Mouse (Mus musculus): ENCODE data around the gene Masp2. TPM values are rescaled to one million over a fixed set of nuclear protein-coding genes. Genes with fewer than 3 reads are reported as not detected.

The Masp2 gene
- polyA plus RNA-seq, 1 experiment from 2014 or later = 0.16 TPM

DNA sequence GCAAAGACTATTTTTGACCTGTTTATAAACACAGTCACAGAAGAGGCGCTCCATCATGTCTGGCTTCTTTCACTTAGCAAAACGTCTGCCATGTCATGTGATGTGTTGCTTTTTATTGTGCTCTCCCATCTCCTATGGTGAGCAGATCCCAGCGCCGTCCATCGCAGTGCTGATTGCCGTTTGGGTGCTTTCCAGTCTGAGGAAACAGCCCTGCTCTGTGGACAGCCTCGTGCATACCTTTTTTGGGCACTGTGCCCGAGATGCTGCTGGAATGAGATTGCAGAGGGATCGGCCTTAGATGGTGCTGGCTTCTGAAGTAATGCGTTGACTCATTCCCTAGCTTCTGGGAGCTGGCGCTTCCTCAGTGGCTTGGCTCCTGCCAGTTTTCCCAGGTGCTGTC lies 44.3 kb downstream of the Masp2 start:
- ATAC-seq (ENCODE audit: insufficient number of reproducible peaks, low FRiP score, low TSS enrichment, low read depth) (no peak), DNase-seq (ENCODE audit: low spot score) (no peak)
- WGBS = 69% methylated on average over 11 of the region's 11 CpGs
- Histone ChIP-seq H3K9ac (ENCODE audit: low read length) (no peak overlapping the region), H3K27ac (replicated peaks; ENCODE audit: low read depth, low read length) (no peak overlapping the region), H3K4me3 (ENCODE audit: low read depth, low read length) (no peak overlapping the region), H3K9me3 (ENCODE audit: control insufficient read depth, low read length) (no peaks in the 10 kb centered on the region), H3K4me2 (ENCODE audit: low read depth, severe bottlenecking) (no peak overlapping the region), H3K4me1 (ENCODE audit: control insufficient read depth, insufficient read depth, low read length) (no peaks in the 10 kb centered on the region), H3K27me3 (ENCODE audit: control insufficient read depth, insufficient read depth, low read length) (no peaks in the 10 kb centered on the region), H3K36me3 (ENCODE audit: control insufficient read depth, insufficient read depth, low read length) (no peaks in the 10 kb centered on the region)

DNA sequence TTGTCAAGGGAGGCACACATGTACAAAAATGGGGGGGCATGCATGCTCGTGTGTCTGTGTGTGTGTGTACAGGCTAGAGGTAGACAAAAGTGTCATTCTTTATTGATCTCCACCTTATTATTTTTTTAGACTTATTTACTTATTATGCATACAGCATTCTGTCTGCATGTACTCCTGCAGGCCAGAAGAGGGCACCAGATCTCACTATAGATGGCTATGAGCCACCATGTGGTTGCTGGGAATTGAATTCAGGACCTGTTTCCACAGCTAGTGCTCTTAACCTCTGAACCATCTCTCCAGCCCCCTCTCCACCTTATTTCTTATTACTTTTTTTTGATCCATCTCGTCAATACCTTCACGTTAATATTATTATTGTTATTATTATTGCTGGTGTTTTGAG lies 47.0 kb downstream of the Masp2 start:
- Histone ChIP-seq H3K36me3 (ENCODE audit: control insufficient read depth, insufficient read depth, low read length) (no peaks in the 10 kb centered on the region), H3K4me3 (ENCODE audit: low read depth, low read length) (no peak overlapping the region), H3K27ac (replicated peaks; ENCODE audit: low read depth, low read length) (no peak overlapping the region), H3K4me2 (ENCODE audit: low read depth, severe bottlenecking) (no peak overlapping the region), H3K4me1 (ENCODE audit: control insufficient read depth, insufficient read depth, low read length) (no peaks in the 10 kb centered on the region), H3K9me3 (ENCODE audit: control insufficient read depth, low read length) (no peaks in the 10 kb centered on the region), H3K9ac (ENCODE audit: low read length) (no peak overlapping the region), H3K27me3 (ENCODE audit: control insufficient read depth, insufficient read depth, low read length) (no peaks in the 10 kb centered on the region)
- WGBS = 62% methylated on average over 3 of the region's 3 CpGs
- DNase-seq (ENCODE audit: low spot score) (no peak), ATAC-seq (ENCODE audit: insufficient number of reproducible peaks, low FRiP score, low TSS enrichment, low read depth) (no peak)

DNA sequence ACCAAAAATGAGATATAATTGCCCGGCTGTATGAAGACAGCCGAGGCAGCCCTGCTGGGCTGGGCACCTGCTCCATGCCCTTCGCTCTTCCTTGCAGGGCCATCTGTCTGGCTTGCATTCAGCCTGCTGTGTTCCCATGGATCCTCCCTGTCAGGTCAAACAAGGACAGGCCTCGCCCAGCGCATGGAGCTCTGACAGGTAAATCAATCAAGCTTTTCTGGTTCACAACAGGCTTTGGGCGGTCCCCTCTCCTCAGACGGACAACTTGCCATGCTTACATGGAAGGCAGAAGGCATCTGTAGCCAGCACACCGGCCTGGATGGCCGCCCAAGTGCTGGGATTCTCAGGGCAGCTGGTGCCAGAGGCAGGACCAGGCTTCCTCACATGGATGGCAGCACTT lies 48.7 kb downstream of the Masp2 start:
- Histone ChIP-seq H3K4me3 (ENCODE audit: low read depth, low read length) (no peak overlapping the region), H3K4me1 (ENCODE audit: control insufficient read depth, insufficient read depth, low read length) (no peaks in the 10 kb centered on the region), H3K4me2 (ENCODE audit: low read depth, severe bottlenecking) (no peak overlapping the region), H3K27me3 (ENCODE audit: control insufficient read depth, insufficient read depth, low read length) (no peaks in the 10 kb centered on the region), H3K27ac (replicated peaks; ENCODE audit: low read depth, low read length) (no peak overlapping the region), H3K36me3 (ENCODE audit: control insufficient read depth, insufficient read depth, low read length) (no peaks in the 10 kb centered on the region), H3K9ac (ENCODE audit: low read length) (no peak overlapping the region), H3K9me3 (ENCODE audit: control insufficient read depth, low read length) (no peaks in the 10 kb centered on the region)
- 71% methylated on average over 9 of the region's 9 CpGs for WGBS
- no peak for ATAC-seq (ENCODE audit: insufficient number of reproducible peaks, low FRiP score, low TSS enrichment, low read depth)
- no peak for DNase-seq (ENCODE audit: low spot score)

DNA sequence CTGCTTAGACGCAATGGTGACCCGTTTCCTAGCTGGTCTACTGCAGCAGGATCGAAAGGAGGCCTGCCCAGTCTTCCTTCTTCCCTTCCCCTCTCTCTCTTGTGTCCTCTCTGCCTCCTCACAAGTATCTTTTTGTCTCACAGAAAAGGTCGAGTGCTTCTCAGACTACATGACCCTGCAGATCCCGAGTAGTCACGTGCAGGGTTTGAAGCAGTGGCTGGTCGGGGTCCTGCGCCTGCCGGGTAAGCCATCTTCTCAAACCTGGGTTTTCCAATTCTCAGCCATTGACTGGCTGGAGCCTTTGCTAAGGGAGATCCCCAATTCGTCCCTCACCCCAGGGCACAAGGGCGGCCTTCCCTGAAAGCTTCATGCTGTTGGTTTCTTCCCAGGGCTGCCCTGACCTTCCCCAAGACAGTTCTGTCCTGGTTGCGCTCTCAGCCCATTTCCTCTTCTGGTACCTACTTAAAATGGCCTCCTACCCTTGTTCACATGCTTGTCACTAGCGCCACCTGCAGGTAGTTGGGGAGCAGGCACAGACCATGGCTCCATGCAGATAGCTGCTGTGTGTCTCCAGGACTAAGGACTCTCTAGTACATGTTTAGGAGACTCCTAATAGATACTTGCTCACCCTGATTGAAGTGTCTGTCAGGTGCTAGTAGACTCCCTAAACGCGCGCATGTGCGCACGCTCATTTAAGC lies 52.5 kb downstream of the Masp2 start:
- no peak overlapping the region for H3K4me3 ChIP-seq (ENCODE audit: low read depth, low read length)

GRCm38 (mm10) chr4:148656691-148657258 lies 54.4 kb downstream of the Masp2 start:
- H3K27ac ChIP-seq (replicated peaks; ENCODE audit: low read depth, low read length) = no peak overlapping the region
- ATAC-seq (ENCODE audit: insufficient number of reproducible peaks, low FRiP score, low TSS enrichment, low read depth) (no peak), DNase-seq (ENCODE audit: low spot score) (no peak)
- no peak overlapping the region for H3K4me2 ChIP-seq (ENCODE audit: low read depth, severe bottlenecking)
- 39% methylated on average over 15 of the region's 15 CpGs for WGBS
- no peaks in the 10 kb centered on the region for H3K36me3 ChIP-seq (ENCODE audit: control insufficient read depth, insufficient read depth, low read length)
- H3K4me1 ChIP-seq (ENCODE audit: control insufficient read depth, insufficient read depth, low read length) = no peaks in the 10 kb centered on the region; the same call in 1 of the 2 replicates
- no peaks in the 10 kb centered on the region for H3K9me3 ChIP-seq (ENCODE audit: control insufficient read depth, low read length)
- H3K4me3 ChIP-seq (ENCODE audit: low read depth, low read length) = no peak overlapping the region
- no peak overlapping the region for H3K9ac ChIP-seq (ENCODE audit: low read length)
- H3K27me3 ChIP-seq (ENCODE audit: control insufficient read depth, insufficient read depth, low read length) = no peaks in the 10 kb centered on the region

More for the DNA sequence above, 52.5 kb downstream of the Masp2 start:
- ATAC-seq (ENCODE audit: insufficient number of reproducible peaks, low FRiP score, low TSS enrichment, low read depth) (no peak), DNase-seq (ENCODE audit: low spot score) (peak; percentile 54)
- Histone ChIP-seq H3K4me2 (ENCODE audit: low read depth, severe bottlenecking) (no peak overlapping the region), H3K36me3 (ENCODE audit: control insufficient read depth, insufficient read depth, low read length) (no peaks in the 10 kb centered on the region), H3K4me1 (ENCODE audit: control insufficient read depth, insufficient read depth, low read length) (no peaks in the 10 kb centered on the region), H3K27ac (replicated peaks; ENCODE audit: low read depth, low read length) (no peak overlapping the region), H3K9ac (ENCODE audit: low read length) (no peak overlapping the region), H3K27me3 (ENCODE audit: control insufficient read depth, insufficient read depth, low read length) (no peaks in the 10 kb centered on the region), H3K9me3 (ENCODE audit: control insufficient read depth, low read length) (no peaks in the 10 kb centered on the region)
- WGBS = 88% methylated on average over 18 of the region's 18 CpGs

DNA sequence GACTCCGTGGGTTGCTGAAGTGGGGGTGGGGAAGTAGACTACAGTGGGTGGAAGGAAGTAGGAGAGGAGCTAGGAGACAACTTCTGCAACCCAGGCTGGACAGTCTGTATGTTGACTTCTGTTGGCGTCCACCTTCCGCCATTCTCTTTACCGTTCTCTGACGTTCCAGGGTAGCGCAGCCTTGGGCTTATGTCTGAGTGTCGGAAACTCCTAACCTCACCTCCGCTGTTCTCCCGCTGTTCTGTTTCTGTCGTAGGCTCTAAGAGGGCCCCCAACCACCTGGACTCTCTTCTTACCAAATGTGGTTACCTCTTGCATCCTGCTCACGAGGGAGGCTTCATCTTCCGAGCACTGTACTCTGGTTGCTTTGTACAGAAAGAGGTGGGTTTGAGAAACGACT lies 55.4 kb downstream of the Masp2 start:
- Histone ChIP-seq H3K4me1 (ENCODE audit: control insufficient read depth, insufficient read depth, low read length) (peaks cover 10% of the 10 kb centered on the region), H3K27me3 (ENCODE audit: control insufficient read depth, insufficient read depth, low read length) (no peaks in the 10 kb centered on the region), H3K36me3 (ENCODE audit: control insufficient read depth, insufficient read depth, low read length) (no peaks in the 10 kb centered on the region), H3K4me2 (ENCODE audit: low read depth, severe bottlenecking) (no peak overlapping the region), H3K9me3 (ENCODE audit: control insufficient read depth, low read length) (no peaks in the 10 kb centered on the region), H3K4me3 (ENCODE audit: low read depth, low read length) (no peak overlapping the region), H3K9ac (ENCODE audit: low read length) (no peak overlapping the region), H3K27ac (replicated peaks; ENCODE audit: low read depth, low read length) (no peak overlapping the region)
- no peak for DNase-seq (ENCODE audit: low spot score)
- no peak for ATAC-seq (ENCODE audit: insufficient number of reproducible peaks, low FRiP score, low TSS enrichment, low read depth)
- 86% methylated on average over 13 of the region's 13 CpGs for WGBS

GRCm38 (mm10) chr4:148660174-148660573 lies 57.8 kb downstream of the Masp2 start:
- Histone ChIP-seq H3K4me3 (ENCODE audit: low read depth, low read length) (no peak overlapping the region), H3K9me3 (ENCODE audit: control insufficient read depth, low read length) (no peaks in the 10 kb centered on the region), H3K4me2 (ENCODE audit: low read depth, severe bottlenecking) (no peak overlapping the region), H3K36me3 (ENCODE audit: control insufficient read depth, insufficient read depth, low read length) (no peaks in the 10 kb centered on the region), H3K4me1 (ENCODE audit: control insufficient read depth, insufficient read depth, low read length) (peaks cover 21% of the 10 kb centered on the region), H3K9ac (ENCODE audit: low read length) (no peak overlapping the region), H3K27me3 (ENCODE audit: control insufficient read depth, insufficient read depth, low read length) (no peaks in the 10 kb centered on the region), H3K27ac (replicated peaks; ENCODE audit: low read depth, low read length) (no peak overlapping the region)
- DNase-seq (ENCODE audit: low spot score) (no peak), ATAC-seq (ENCODE audit: insufficient number of reproducible peaks, low FRiP score, low TSS enrichment, low read depth) (no peak)
- WGBS = 47% methylated on average over 3 of the region's 3 CpGs

DNA sequence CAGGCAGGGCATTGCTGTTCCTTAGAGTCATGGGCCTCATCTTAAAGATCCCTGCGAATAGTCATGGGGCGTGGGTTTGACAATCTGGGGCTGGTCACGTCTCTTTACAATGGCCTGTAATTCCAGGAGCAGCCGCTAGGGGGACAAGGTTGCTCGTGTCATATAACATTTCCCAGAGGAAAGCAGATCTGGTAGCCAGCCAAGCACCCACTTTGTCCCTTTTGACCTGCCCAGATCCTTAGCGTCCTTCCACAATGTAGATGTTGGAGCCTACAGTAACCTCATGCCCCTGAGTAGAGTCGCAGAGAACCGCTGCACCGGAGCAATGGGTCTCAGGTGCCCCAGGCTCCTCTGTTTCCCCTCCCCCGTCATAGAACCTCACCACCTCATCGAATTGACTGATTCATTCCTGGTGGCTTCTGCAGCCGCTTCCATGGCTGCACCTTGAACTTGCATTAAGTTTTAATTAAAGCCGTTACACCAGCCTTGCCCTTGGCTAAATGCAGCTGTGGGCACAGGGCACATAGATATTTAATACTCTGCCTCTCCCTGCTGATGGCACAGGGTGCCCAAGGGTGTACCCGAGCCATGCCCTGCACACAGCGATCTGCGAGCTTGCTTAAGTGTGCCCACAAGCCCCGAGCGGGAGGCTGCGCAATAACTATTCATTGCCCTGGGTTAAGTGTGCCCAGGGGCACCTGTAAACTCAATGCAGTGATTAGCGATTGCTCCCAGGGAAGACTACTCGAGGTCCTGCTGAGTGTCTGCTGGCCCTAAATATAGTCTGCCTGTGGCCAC lies 60.0 kb downstream of the Masp2 start:
- WGBS = 35% methylated on average over 21 of the region's 21 CpGs
- ATAC-seq (ENCODE audit: insufficient number of reproducible peaks, low FRiP score, low TSS enrichment, low read depth) = no peak
- peak overlapping the region; percentile 13; the same call in 1 of the 2 replicates for H3K4me2 ChIP-seq (ENCODE audit: low read depth, severe bottlenecking)
- H3K27me3 ChIP-seq (ENCODE audit: control insufficient read depth, insufficient read depth, low read length) = no peaks in the 10 kb centered on the region
- no peaks in the 10 kb centered on the region for H3K9me3 ChIP-seq (ENCODE audit: control insufficient read depth, low read length)
- H3K36me3 ChIP-seq (ENCODE audit: control insufficient read depth, insufficient read depth, low read length) = no peaks in the 10 kb centered on the region
- H3K9ac ChIP-seq (ENCODE audit: low read length) = no peak overlapping the region; the same call in 1 of the 2 replicates
- no peak overlapping the region for H3K4me3 ChIP-seq (ENCODE audit: low read depth, low read length)
- no peak overlapping the region for H3K27ac ChIP-seq (replicated peaks; ENCODE audit: low read depth, low read length)
- DNase-seq (ENCODE audit: low spot score) = peak; percentile 92
- peaks cover 21% of the 10 kb centered on the region for H3K4me1 ChIP-seq (ENCODE audit: control insufficient read depth, insufficient read depth, low read length)
